Mouse (Mus musculus): ENCODE results near the gene Cnp.
"Not testable (repeated sequence)": the region's sequence is repeated elsewhere in the genome, so short reads cannot be mapped to it uniquely, and the experiment has no call there.

Gene Cnp

DNA sequence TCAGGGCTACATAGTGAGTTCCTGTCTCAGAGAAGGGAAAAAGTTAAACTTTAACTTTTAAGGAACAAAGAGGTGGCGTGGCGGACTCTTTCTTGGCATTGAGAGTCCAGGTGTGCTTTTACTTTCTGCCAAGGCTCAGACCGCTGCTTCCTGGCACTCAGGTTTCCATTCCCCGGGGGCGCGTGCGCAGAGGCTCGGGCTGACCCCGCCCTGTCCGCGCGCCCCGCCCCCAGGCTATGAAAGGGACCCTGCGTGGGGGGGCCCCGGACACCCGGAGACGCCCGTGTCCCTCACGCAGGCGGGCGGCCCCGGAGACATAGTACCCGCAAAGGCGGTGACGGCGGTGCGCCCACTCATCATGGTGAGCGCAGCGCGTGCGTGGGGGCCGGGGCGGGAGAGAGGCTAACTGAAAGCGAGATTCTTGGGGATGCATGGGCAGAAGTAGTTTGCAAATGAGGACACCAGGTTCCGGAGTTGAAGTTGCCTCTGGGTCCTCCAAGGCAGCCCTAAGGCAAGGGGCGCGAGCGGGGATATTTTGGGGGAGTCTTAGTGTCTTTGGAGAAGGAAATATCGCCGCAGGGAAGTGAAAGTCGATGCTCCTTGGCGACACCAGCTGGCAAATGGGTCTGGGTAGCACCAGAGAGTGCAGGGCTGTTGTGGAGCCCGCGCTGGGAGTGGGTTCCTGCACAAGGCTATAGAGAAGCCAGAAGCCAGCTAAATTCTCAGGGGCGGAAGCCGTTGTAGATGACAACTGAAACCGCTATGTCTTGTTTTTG, at the start of gene Cnp:
Gene Cnp (plus strand): TSS at position 197 of the 776 bp plus-strand sequence.
- in situ Hi-C loops (cut with MseI, MboI): loop anchor here in 1 of 2 experiments (5.0 kb wide), 1 partner anchor 132 kb away; no protein-coding TSS in a partner anchor

DNA sequence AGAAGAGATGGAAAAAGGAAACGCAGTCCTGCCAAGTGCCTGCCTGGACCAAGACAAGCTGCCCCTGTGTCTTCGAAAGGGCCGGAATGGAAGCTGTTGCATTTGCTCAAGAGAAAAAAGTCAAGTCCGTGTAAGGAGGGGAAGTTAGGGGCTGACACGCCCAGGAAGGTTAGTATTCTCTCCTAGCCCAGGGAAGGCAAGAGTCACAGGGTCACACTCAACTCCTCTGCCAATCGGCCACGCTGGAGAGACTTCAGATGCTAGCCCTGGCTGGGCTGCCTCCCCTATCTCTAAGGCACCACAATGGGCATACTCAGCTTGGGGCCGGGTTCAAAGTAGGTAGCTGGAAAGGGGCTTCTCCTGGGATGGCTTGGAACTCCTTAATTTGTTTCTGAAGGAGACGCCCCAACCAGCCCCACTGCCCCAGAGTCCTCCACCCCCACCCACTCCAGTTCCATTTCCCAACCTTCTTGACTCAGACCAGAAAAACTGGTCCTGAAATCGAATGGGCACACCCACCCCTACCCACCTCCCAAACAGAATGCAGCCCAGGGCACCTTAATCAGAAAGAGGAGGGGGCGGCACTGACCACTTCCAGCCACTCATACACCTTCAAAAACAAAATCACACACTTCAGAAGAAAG, 49.6 kb upstream of the Cnp start:
- in situ Hi-C loops (cut with MseI, MboI): no loop called here

DNA sequence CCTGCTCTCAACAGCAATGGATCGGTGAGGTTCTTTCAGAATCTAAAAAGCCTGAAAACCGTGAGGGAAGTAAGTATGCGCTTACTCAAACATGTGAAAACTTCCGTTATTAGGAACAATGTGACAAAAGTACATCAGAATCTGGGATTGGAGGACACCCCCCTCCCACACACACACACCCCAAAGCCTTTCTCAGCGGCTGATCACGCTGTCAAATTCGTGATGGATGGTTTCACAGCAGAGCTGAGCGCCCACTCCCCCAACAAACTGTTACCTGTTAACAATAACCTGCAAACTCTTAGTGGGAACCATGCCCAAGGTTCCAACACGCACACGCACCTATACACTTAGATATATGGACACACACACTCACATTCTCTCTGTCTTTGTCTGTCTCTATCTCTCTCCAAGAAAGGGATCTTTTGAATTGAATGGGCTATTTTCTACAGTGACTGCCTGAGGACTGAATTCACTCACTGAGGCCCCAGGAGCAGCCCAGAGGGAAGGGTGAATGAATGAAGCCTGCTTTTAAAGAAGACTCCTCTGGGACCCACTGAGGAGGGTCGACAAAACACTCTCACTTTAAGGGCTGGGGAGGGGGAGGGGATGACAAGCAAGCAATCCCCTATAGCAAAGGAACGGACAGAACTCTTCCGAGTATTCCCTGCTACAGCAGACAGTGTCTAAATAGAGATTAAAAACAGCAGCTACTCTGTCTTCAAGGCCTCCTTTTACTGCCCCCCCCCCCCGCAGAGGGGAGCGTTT, 48.5 kb upstream of the Cnp start:
- in situ Hi-C loops (cut with MseI, MboI): no loop called here

DNA sequence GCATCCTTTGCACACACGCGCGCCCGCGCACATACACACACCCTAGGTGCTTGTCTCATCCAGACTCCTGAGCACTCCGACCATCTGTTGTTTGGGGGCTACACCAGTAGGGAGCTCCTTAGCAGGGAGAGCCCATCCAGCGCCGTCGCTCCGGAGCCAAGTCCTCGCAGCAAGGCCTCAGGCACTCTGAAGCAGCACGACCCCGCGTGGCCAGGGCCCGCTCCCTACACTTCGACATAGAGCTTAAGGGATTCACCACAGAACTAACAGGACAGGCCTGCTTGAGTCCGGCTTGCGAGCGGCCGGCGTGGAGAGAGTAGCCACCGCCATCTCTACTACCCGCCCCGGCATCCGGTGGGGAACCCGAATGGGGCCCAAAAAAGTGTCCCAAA, 47.6 kb upstream of the Cnp start:
- in situ Hi-C loops (cut with MseI, MboI): no loop called here

DNA sequence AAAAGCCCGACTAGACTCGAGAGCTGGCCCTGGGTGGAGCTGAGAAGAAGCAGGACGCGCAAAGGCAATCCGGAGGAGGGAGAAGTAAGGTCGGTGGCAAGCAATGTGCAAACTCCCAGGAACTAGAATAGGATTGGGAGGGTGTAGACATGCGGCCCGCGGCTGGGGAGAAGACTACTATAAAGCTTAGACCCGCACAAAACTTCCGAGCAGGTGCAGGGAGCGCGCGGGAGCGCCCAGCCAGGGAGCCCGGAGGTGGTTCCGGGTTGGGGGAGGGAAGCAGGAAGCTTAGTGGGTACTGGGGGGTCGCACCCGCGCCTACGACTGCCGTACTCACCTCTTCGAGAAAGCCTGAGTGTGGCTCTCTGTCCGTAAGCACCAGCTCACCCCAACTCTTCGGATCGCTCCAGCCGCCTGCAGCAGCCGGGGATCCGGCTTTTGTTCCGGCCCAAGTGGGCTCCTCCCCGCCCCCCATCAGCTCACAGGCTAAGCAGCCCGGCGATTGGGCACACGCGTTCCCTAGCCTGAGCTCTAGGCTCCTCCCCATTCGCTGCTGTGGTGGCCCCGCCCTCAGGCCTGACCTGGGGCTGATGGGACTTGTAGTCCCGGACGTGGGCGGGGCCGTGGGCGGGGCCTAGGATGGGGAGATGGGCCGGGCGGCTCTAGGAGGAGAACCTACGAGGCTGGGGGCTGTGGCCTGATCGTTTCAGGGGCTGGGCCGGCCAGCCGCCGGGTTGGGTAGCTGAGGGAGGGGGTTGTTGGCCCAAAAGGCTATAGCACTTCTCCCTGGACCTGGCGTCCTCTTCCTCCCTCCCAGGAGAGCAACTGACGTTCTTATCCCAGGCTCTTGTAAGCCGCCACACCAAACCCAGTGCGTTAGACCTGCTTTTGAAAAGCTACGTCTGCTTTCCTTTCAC, 47.0 kb upstream of the Cnp start, which contains the start of gene Acly:
Gene Acly (minus strand): TSS at position 543 of the 917 bp plus-strand sequence.
- in situ Hi-C loops (cut with MseI, MboI): no loop called here

DNA sequence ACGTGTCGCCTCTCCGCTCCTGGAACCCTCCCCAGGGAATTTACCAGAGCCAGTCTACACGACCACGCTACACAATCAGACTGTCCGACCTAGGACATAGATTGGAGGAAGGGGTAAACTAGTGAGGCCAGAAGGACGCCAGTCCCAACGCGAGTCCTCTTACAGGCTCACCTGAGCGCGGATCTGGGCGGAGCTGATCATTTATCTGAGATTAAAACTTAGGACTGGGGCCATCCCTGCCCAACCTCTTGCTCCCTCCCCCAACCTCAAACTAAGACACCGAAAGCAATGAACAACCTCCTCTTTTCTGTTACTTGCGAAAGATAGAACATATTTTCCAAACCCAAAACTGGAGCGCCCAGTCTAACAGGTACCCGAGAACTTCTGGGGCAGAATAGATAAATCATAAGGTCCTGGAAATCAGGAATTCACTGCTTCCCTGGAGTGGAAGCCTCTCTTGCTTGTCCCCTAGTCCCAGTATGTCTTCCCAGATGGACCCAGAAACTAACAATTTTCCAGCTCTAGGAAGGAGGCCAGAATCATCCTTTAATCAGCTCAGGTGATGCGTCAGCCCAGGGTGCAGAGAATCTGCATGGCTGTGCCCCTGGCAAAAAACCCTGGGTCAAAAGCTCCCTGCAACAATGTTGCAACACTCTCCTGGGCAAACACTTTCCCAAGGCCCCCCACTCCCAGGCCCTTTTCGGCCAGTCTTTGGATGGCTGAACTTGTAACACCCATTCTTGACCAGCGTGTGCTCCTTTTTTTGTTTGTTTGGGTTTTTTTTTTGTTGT, 46.1 kb upstream of the Cnp start:
- in situ Hi-C loops (cut with MseI, MboI): no loop called here

DNA sequence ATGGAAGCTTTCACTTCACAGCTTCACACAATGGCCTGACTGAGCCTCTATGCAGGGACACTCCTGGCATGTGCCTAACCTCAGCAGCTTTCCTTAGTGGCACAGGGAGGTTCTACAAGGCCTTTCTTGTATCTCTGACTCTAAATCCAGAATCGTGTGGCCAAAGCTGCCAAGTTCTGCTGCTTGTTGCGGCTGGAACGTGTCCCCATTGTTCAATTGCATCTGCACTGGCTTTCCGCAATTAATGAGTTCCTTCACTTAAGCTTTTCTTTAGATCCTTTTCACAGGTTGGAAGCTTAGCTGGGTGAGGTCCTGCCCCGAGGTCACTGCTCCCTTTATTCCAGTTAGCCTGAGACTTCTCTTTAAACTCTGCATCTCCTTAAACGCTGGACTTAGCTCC, 40.8 kb upstream of the Cnp start:
- in situ Hi-C loops (cut with MseI, MboI): no loop called here

DNA sequence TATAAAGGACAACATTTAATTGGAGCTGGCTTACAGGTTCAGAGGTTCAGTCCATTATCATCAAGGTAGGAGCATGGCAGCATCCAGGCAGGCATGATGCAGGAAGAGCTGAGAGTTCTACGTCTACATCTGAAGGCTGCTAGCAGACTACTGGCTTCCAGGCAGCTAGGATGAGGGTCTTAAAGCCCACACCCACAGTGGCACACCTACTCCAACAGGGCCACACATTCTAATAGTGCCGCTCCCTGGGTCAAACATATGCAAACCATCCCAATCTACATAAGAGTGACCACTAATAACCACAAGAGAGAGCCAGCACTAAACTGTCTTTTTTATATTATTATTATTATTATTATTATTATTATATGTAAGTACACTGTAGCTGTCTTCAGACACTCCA, 40.3 kb upstream of the Cnp start:
- in situ Hi-C loops (cut with MseI, MboI): not testable (repeated sequence)

DNA sequence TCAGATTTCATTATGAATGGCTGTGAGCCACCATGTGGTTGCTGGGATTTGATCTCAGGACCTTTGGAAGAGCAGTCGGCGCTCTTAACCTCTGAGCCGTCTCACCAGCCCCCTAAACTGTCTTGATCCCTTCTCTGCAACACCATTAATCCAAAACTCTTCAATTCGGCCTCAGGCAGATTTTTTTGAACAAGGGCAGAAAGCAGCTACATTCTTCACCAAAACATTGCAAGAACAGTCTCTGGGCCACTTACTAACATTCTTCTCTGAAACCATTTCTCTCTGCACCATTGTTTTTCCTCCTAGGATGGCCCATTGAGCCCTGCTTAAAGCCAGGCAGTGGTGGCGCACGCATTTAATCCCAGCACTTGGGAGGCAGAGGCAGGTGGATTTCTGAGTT, 39.9 kb upstream of the Cnp start:
- in situ Hi-C loops (cut with MseI, MboI): not testable (repeated sequence)

DNA sequence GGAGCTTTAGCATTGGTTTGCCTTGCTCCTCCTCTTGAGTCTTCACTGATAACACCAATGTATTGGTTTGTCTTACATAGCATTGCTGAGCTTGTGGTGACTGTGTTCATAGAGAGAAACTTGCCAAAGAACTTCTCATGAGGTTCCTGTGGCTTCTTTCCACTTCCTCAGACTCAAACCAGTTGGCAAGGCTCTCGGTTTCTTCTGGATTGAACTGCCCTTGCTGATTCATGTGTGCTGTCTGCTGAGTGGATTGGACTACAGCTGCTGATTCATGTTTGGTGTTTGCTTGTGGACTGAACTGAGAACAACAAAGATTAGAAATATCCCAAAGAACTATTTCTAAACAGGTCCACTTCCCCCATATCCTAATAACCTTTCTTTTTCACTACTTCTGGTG, 38.7 kb upstream of the Cnp start:
- in situ Hi-C loops (cut with MseI, MboI): no loop called here

DNA sequence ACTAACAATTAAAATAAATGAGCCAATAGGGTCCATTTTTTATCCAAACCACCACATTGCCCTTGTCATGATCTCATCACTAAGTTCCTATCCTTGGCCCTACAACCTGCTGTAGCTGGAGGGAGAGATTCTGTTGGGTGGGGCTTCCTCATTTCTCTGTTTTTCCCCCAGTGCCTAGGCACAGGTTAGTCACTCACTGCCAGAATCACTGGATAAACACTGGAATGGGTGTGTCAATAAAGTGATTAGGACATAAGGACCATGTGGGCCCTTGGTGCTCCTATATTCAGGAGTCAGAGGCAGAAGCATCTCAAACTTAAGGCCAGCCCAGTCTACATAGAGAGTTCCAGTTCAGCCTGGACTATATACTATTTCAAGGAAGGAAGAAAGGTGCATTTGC, 38.2 kb upstream of the Cnp start:
- in situ Hi-C loops (cut with MseI, MboI): no loop called here

DNA sequence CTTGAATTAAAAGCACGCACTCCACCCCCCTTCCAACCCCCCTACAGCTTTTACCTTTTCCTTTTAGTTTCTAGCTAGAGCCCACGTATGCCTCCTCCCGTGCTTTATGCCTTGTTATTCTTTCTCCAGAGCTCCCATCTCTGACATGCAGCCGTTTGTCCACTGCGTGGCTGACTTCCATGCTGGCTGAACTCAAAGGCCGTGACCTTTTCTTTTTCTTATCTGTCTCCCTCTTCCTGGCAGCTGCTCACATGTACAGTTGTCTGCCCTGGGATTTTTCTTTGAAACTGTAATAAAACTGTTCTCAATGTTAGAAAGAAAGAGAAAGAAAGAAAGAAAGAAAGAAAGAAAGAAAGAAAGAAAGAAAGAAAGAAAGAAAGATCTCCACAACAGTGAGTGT, 33.7 kb upstream of the Cnp start:
- in situ Hi-C loops (cut with MseI, MboI): no loop called here

DNA sequence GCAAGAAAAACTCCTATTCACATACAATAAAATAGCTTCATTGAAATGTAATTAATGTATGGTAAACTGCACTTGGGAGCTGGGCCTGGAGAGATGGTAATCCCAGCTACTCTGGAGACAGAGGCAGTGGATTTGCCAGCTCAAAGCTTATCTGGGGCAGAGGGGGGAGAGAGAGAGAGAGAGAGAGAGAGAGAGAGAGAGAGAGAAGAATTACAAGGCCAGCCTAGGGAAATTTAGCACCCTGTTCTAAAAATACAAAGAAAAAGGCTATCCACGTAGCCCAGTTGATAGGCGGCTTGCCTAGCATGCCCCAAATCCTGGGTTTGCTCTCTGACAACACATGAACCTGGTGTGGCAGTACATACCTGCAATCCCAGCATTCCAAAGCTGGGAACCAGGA, 33.1 kb upstream of the Cnp start:
- in situ Hi-C loops (cut with MseI, MboI): no loop called here

DNA sequence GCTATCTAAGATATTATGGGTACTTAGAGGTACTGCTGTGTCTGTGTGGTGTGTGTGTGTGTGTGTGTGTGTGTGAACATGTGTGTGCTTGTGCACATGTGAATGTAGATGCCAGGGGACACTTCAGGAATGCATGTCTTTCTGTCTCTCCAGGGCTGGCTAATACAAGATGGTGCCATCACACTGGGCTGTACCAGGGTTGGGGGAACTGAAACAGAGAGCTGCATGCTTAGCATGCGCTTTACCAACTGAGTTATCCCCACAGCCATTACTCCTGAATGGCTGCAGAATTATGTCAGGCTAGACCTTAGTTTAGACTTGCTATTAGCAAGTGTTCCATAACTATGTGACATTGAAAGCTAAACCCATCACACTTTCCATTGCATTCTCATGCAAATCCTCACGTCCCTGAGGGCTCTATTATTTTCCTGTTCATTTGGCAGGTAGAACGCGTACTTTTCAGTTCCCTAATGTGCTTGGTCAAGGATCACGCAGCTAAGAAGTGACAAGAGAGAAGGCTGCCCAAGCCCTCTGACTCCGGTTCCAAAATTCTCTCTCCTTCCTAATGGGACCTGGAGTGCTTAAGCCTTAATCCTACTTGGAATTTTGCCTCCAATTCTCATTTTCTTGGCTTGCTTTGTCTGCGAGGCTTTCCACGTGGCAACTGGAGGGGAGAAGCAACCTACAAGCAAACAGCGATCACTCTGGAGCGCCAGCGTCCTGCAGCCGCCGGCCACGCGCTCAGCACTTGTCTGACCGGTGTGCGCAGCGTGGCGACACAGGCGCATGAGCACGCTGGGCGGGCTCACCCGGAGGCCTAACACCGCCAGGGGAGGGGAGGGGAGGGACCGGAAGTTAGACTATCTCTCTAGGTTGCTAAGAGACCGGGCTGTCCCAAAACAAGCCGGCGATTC, 29.6 kb upstream of the Cnp start, which contains the start of gene Ttc25:
Gene Ttc25 (plus strand): TSS at position 776 of the 914 bp plus-strand sequence.
- in situ Hi-C loops (cut with MseI, MboI): no loop called here

DNA sequence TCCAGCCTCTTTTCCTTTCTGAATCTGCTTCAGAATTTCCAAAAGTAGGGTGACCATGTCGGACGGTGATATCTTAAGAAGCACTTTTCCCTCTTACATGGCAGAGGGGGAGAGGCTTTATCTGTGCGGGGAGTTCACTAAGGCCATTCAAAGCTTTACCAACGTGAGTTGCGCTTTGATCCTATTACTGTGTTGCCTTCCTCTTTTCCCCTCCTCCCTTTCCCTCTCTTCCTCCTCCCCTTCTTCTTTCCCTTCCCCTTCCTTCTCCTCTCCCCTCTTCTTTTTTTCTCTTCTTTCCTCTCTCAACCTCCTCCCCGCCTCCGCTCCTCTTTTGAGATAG, 29.0 kb upstream of the Cnp start:
- in situ Hi-C loops (cut with MseI, MboI): no loop called here

DNA sequence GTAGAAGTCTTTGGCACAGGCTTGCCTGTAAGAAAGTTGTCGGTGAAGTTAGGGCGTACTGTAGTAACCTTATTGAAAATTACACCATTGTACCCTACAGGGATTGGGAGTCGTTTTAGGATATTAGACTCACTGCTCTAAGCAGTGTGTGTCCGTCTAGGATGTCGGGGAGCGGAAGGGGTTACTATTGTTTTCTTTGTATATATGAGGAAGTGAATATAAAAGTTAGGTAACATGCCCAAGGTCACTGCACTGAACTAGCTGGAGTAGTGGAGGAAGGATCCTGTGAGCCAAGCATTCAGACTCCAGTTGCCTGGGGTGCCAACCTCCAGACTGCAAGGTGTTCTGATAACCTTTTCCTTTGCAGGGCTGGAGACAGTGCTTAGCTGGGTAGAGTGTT, 27.7 kb upstream of the Cnp start:
- in situ Hi-C loops (cut with MseI, MboI): no loop called here

DNA sequence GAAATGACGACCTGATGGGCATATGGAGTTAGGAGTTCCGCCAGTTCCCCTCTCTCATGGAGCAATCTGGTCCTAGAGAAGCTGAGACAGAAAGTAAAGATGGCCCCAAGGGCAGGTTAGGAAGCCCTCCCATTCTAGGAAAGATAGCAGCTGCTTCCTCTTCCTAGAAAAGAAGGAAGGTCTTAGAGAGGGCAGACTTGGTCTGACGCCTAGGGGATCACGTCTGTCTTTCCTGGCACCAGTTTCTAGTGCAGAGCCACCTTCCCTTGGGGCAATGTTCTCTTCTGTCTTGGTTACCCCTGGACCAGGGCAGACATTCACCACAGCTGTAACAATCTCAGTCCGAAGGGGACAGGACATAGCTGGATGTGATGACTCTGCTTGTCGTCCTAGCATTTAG, 26.6 kb upstream of the Cnp start:
- in situ Hi-C loops (cut with MseI, MboI): no loop called here

DNA sequence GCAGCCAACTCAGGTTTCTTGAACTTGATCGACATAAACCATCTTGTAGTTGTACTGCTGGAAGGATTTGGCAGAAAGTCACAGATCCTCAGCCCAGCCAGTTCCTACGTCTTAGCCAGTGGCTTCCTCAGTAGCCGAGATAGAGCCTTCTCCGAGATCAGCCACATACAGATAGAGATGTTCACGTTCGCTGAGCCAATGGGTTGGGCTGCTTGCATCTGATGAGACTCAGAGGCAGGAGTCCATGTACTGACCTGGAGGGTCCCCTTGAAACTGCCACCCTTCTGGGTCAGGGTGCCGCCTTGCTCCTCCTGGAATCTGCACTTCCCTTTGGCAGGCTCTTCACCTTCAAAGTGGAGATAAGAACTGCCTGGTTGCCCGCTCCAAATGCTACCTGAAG, 25.2 kb upstream of the Cnp start:
- in situ Hi-C loops (cut with MseI, MboI): no loop called here

DNA sequence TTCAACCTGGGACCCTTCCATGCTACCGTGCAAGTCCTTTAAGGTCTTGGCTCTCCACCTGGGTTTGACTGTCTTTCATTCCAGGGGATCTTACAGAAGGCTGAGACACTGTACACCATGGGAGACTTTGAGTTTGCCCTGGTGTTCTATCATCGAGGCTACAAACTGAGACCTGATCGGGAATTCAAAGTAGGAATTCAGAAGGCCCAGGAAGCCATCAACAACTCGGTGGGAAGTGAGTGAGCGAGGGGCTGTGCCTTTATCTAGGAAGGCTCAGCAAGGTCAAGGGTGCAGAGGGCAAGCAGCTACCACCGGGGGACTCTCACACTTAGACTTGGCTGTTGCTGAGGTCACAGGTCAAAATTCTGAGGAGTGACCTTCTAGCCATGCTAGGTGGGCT, 24.6 kb upstream of the Cnp start:
- in situ Hi-C loops (cut with MseI, MboI): no loop called here

DNA sequence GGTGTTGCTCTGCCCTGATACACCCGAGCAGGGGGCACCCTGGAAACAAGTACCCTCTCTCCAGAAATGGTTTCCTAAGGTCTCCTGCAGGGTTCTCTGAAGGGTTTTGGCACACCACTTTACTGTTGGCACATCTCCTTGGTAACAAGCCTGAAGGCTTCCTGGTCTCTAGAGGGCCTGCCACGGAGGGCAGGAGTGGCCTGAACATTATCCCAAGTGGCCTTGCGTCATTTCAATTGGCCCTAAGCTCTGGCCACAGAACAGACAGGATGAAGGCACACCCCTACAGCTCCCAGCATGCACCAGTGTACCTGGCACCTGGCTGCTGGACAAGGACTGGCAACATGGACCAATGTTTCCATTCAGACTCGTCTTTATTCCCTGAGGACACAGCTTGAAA, 21.9 kb upstream of the Cnp start:
- in situ Hi-C loops (cut with MseI, MboI): no loop called here

Data from mouse trophoblast stem cell (cell line).